Mouse (Mus musculus) MEL (cell line): ENCODE results near the gene 6330409D20Rik.

Experiments
- CHD1 ChIP-seq: IDR thresholded peaks from 2 replicates; pipeline ENCODE4 v1.6.1; 2012; ENCODE audit warnings: low read depth, mild to moderate bottlenecking, inconsistent platforms, low read length, improper control_type of control experiment
- EP300 ChIP-seq, 2 experiments: IDR thresholded peaks; 2 replicates each; pipeline ENCODE4 v1.6.1; 2011; ENCODE audit warnings: improper control_type of control experiment in 2 of 2, low read length in 2 of 2, low read depth in 1 of 2, mild to moderate bottlenecking in 1 of 2
- ETS1 ChIP-seq: IDR thresholded peaks from 2 replicates; pipeline ENCODE4 v1.6.1; 2012; ENCODE audit warnings: low read depth, mild to moderate bottlenecking, inconsistent platforms, low read length, improper control_type of control experiment, moderate library complexity
- GATA1 ChIP-seq: IDR thresholded peaks from 2 replicates; pipeline ENCODE4 v1.6.1; 2011; ENCODE audit warnings: low read depth, low read length, improper control_type of control experiment
- NRF1 ChIP-seq: IDR thresholded peaks from 2 replicates; pipeline ENCODE4 v1.6.1; 2014; ENCODE audit warnings: low read depth, mild to moderate bottlenecking, inconsistent platforms, low read length, improper control_type of control experiment, moderate library complexity; ENCODE audit not compliant: poor library complexity, insufficient read depth, severe bottlenecking
- POLR2A ChIP-seq, 2 experiments: IDR thresholded peaks; 2 replicates each; pipeline ENCODE4 v1.6.1; 2011 to 2012; ENCODE audit warnings: low read length in 2 of 2, mild to moderate bottlenecking in 2 of 2, control low read depth in 1 of 2, improper control_type of control experiment in 1 of 2, low read depth in 1 of 2, moderate library complexity in 1 of 2; ENCODE audit not compliant: control insufficient read depth in 1 of 2, insufficient read depth in 1 of 2, poor library complexity in 1 of 2
- TCF12 ChIP-seq: IDR thresholded peaks from 2 replicates; pipeline ENCODE4 v1.6.1; 2014; ENCODE audit warnings: low read depth, mild to moderate bottlenecking, inconsistent platforms, low read length, improper control_type of control experiment, moderate library complexity

DNA sequence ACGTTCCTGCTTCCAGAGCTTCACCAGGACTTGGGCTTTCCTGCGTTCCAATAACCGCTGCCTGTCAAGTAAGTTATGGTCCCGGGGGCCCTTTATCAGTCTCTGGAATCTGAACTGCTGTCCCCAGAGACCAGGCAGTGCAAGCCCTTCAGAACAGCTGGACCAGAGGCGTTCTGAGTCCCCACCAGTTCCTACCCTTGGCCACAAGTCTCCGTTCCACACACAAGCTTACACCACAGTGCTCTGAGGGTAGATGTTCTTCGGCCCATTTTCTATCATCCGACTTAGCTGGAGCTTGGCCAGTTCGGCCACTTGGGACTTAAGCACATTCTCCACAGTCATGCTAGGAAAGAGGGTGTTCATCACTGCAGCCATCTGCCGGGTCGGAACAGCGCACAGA, 26.4 kb upstream of the 6330409D20Rik start:
- TF ChIP-seq CHD1 (no peak), GATA1 (no peak), EP300 (IDR thresholded peaks at IDR 0.05; ENCODE audit: low read depth in 1 of 2, low read length in 2 of 2) (no peak), ETS1 (no peak), NRF1 (no peak), POLR2A (IDR thresholded peaks at IDR 0.05; ENCODE audit: control insufficient read depth in 1 of 2, insufficient read depth in 1 of 2, low read depth in 1 of 2, low read length in 2 of 2, poor library complexity in 1 of 2) (no peak), TCF12 (no peak)
